Mouse (Mus musculus) E14TG2a.4 (cell line): ENCODE data around the gene Cilp.
"Not testable (repeated sequence)": the region's sequence is repeated elsewhere in the genome, so short reads cannot be mapped to it uniquely, and the experiment has no call there.

Experiments
- H3K27me3 ChIP-seq: 2 replicates; pipeline ENCODE4 v1.6.1; 2014; ENCODE audit warnings: low read length, control low read depth; ENCODE audit not compliant: insufficient read depth
- H3K36me3 ChIP-seq: 2 replicates; pipeline ENCODE4 v1.6.1; 2014; ENCODE audit warnings: low read length, control low read depth; ENCODE audit not compliant: insufficient read depth
- H3K4me1 ChIP-seq: replicated peaks from 2 replicates; pipeline ENCODE4 v1.6.1; 2014; ENCODE audit warnings: low read depth, low read length, control low read depth
- H3K4me3 ChIP-seq: replicated peaks from 2 replicates; pipeline ENCODE4 v1.5.1; 2014; ENCODE audit warnings: mild to moderate bottlenecking, low read length
- H3K9me3 ChIP-seq: 2 replicates; pipeline ENCODE4 v1.6.1; 2014; ENCODE audit warnings: low read length, control low read depth
- CTCF ChIP-seq: conservative IDR thresholded peaks from 2 replicates; pipeline ENCODE4 v1.5.1; 2014; ENCODE audit warnings: low read length
- NANOG ChIP-seq: IDR thresholded peaks from 2 replicates; pipeline ENCODE4 v1.6.1; 2014; ENCODE audit warnings: borderline replicate concordance, low read length, mixed read lengths
- POU5F1 ChIP-seq: IDR thresholded peaks from 2 replicates; pipeline ENCODE4 v1.6.1; 2014; ENCODE audit warnings: low read length, borderline replicate concordance

Cilp gene

DNA sequence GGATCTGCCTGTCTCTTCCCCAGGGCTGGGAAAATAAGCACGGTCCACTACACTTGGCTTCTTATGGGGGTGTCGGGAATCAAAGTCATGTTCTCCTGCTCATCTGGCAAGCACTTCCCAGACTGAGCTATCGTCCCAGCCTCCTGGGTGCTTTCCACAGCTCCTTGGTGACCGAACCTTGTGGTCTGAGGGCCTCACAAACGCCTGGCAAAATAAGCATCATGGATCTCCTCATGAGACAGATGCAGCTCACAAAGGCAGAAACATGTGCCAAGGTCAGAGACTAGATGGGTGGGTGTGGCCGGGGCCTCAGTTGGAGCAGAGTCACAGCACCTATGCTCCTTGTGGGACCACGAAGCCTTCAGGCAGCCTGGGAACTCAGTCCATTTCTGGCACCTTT is 5.6 kb upstream of the Cilp start:
- no peak for TF ChIP-seq POU5F1
- TF ChIP-seq NANOG, result no peak
- TF ChIP-seq CTCF, result no peak
- Histone ChIP-seq H3K4me3 (no peak overlapping the region), H3K9me3 (no peaks in the 10 kb centered on the region)

DNA sequence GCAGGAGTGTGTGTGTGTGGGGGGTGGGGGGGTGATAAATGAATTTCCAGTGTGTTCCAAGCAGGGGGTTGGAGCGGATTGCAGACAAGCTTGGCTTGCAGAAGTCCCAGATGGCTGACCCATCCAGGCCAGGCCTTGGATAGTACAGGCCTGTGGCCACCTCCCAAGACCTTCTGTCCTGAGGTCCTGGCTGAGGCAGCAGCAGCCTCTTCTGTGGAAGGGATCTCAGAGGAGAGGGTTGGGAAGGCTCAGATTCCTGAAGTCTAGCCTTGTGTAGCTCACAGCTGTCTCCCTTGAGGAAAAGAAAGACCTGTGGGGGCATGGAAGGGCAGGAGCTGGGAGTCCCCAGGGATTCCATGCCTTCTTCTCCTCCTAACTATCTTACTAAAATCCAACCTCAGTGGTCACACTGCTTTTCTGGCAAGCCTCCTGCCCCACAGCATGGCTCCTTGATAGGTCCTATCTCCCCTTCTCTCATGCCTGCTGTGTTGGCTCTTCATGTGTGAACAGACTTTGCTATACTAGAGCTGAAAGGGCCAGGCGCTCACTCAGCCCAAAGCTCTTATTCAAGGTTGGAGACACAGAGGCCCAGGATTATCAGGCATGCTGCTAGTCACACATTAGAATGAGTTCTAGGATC is 3.3 kb upstream of the Cilp start:
- Histone ChIP-seq H3K36me3 (no peaks in the 10 kb centered on the region), H3K27me3 (peaks cover 22% of the 10 kb centered on the region), H3K9me3 (no peaks in the 10 kb centered on the region), H3K4me3 (no peak overlapping the region), H3K4me1 (peaks cover 29% of the 10 kb centered on the region)
- TF ChIP-seq CTCF (no peak), NANOG (no peak), POU5F1 (no peak)

More for the DNA sequence above, 5.6 kb upstream of the Cilp start:
- H3K36me3 ChIP-seq, result no peaks in the 10 kb centered on the region
- peaks cover 37% of the 10 kb centered on the region for H3K4me1 ChIP-seq
- peaks cover 14% of the 10 kb centered on the region for H3K27me3 ChIP-seq

DNA sequence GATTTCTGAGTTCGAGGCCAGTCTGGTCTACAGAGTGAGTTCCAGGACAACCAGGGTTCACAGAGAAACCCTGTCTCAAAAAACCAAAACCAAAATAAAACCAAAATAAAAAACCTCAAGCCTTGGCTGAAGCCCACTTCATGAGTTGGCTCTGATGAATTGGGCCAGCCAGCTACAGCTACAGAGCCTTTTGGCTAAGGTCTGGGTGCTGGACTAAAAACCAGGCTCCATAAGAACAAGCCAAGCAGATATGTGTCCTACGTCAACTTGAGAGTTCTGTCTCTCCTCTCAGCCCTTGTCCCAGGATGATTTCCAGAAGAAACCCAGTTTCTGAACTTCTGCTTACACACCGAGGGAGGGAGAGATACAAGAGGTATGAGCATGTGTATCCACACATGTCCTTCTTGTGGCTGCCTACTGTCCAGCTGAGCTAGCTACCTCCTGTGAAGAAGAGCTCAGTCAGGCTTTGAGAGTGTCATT is 2.3 kb upstream of the Cilp start:
- Histone ChIP-seq H3K27me3 (peaks cover 22% of the 10 kb centered on the region), H3K36me3 (no peaks in the 10 kb centered on the region), H3K9me3 (no peaks in the 10 kb centered on the region), H3K4me1 (peaks cover 25% of the 10 kb centered on the region), H3K4me3 (no peak overlapping the region)
- TF ChIP-seq POU5F1 (no peak), CTCF (no peak), NANOG (no peak)

DNA sequence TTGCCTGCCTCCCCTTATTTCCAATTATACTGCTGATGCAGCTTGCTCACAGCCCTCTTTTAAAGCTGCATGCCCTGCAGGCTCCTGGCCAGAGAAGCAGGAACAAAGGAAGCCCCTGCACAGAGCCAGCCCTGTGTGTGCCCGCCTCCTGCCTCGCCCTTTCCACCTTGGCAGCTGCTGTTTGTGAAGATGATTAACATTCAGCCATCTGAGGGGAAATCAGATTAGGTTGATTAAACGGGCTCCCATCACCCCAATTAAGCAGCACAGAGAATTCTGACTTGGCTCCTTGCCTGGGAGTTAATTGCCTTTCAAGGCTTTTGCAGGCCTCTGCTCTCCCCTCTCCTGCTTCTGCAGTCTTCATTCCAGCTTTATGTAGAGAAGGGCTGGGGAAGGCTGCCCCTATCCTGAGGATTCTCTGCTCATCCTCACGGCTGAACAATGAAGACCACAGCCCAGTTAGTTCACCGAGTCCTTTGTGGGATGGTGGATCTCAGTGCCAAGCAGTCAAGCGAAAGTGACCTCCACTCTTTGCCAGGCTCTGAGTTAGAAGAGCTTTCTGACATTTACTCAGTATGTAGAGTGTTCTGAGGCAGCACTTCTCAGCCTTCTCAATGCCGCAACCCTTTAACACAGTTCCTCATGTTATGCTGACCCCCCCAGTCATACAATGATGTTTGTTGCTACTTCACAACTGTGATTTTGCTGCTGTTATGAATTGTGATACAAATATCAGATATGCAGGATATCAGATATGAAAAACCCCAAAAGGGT is 2.9 kb downstream of the Cilp start:
- H3K4me1 ChIP-seq, result peaks cover 11% of the 10 kb centered on the region
- H3K9me3 ChIP-seq, result no peaks in the 10 kb centered on the region
- H3K27me3 ChIP-seq, result peaks cover 10% of the 10 kb centered on the region; the same call in 1 of the 2 replicates
- no peak overlapping the region for H3K4me3 ChIP-seq
- H3K36me3 ChIP-seq, result no peaks in the 10 kb centered on the region
- no peak for TF ChIP-seq NANOG
- no peak for TF ChIP-seq POU5F1
- TF ChIP-seq CTCF, result no peak

- TF ChIP-seq NANOG, result no peak
- TF ChIP-seq CTCF, result no peak
- TF ChIP-seq POU5F1, result no peak
- Histone ChIP-seq H3K27me3 (peaks cover 3% of the 10 kb centered on the region; the same call in 1 of the 2 replicates), H3K9me3 (no peaks in the 10 kb centered on the region), H3K4me1 (peaks cover 17% of the 10 kb centered on the region), H3K36me3 (no peaks in the 10 kb centered on the region), H3K4me3 (no peak overlapping the region)
Observed at GRCm38 (mm10) chr9:65273048-65273809, 8.2 kb downstream of the Cilp start.

- H3K27me3 ChIP-seq, result peaks cover 3% of the 10 kb centered on the region; the same call in 1 of the 2 replicates
- no peaks in the 10 kb centered on the region for H3K36me3 ChIP-seq
- H3K9me3 ChIP-seq, result no peaks in the 10 kb centered on the region
- TF ChIP-seq NANOG (no peak), POU5F1 (no peak), CTCF (no peak)
- H3K4me1 ChIP-seq, result peaks cover 17% of the 10 kb centered on the region
- no peak overlapping the region for H3K4me3 ChIP-seq
Observed at GRCm38 (mm10) chr9:65273873-65274272, 8.9 kb downstream of the Cilp start.

- not testable (repeated sequence) for H3K9me3 ChIP-seq, H3K27me3 ChIP-seq, H3K4me3 ChIP-seq, H3K36me3 ChIP-seq
- H3K4me1 ChIP-seq, result peaks cover 17% of the 10 kb centered on the region
Observed at GRCm38 (mm10) chr9:65274851-65275250, 9.9 kb downstream of the Cilp start.

- no peaks in the 10 kb centered on the region for H3K36me3 ChIP-seq
- TF ChIP-seq POU5F1 (no peak), NANOG (no peak), CTCF (no peak)
- no peaks in the 10 kb centered on the region for H3K9me3 ChIP-seq
- peaks cover 3% of the 10 kb centered on the region; the same call in 1 of the 2 replicates for H3K27me3 ChIP-seq
- peaks cover 17% of the 10 kb centered on the region for H3K4me1 ChIP-seq
- H3K4me3 ChIP-seq, result no peak overlapping the region
Observed at GRCm38 (mm10) chr9:65275810-65276530, 11.0 kb downstream of the Cilp start.
